11 mouse cellular contexts compared by ENCODE assay signal in the genomic region with DNA sequence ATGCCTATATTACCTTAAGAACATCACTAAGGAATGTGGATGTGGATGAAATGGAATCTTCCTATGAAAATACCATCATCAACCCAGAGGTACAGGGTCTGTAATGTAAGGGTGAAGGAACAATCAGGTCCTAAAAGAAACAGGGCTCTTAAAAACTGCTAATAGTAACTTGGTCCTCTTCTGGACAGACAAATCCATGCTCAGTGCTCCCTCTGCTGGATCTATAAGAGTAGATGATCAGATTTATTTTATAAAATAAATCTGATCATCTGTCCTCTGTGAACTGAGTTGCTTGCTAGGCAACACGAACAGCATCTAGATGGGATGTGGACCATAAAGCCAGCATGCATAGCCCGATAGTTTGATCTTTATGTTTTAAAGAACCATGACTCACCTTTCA.
DNase-seq lines count a peak whose midpoint lies in the region; ATAC-seq and TF ChIP-seq lines count a peak whose summit lies in the region.
"Had no signal": no experiment of that assay in that cellular context is flagged by ENCODE, and none has a peak within 500 bp of the region (broad histone marks: within the 10 kb centered on the region; RNA-seq: fewer than 3 reads in every experiment).

No protein-coding gene starts in this region.

- WGBS in forebrain, embryonic 15.5 days, result 78% methylated on average over 2 of the region's 2 CpGs
- WGBS in forebrain, embryonic 13.5 days, result 68% methylated on average over 2 of the region's 2 CpGs

- H3K4me1 ChIP-seq in forebrain, embryonic 15.5 days, result no peaks in the 10 kb centered on the region
- no peaks in the 10 kb centered on the region for H3K4me1 ChIP-seq in forebrain, embryonic 13.5 days
- H3K4me1 ChIP-seq in MEL (ENCODE audit: control insufficient read depth in 1 of 2, insufficient read depth in 2 of 2, low read length in 2 of 2), result no peaks in the 10 kb centered on the region
- H3K4me1 ChIP-seq: embryonic facial prominence, embryonic 13.5 days had no signal

- no peaks in the 10 kb centered on the region for H3K9me3 ChIP-seq in forebrain, embryonic 15.5 days
- H3K9me3 ChIP-seq in forebrain, embryonic 13.5 days (replicated peaks), result no peaks in the 10 kb centered on the region
- no peaks in the 10 kb centered on the region for H3K9me3 ChIP-seq in MEL (replicated peaks; ENCODE audit: insufficient read depth, low read length)
- H3K9me3 ChIP-seq: embryonic facial prominence, embryonic 13.5 days had no signal

- TF ChIP-seq CTCF in MEL (IDR thresholded peaks at IDR 0.05 in 2 of 3, conservative IDR thresholded peaks at IDR 0.05 in 1 of 3; ENCODE audit: control insufficient read depth in 1 of 3, insufficient read depth in 1 of 3, low read depth in 2 of 3, low read length in 3 of 3, poor library complexity in 1 of 3, severe bottlenecking in 1 of 3), result no peak

- ATAC-seq in forebrain, embryonic 15.5 days (replicated peaks), result 0 out of 2 replicates have a peak, but pooled peaks have one; percentile 38
- ATAC-seq in forebrain, embryonic 13.5 days, result no peak
- no peak for ATAC-seq in inflammation-experienced regulatory T-cells, adult 6 months

- no peak for TF ChIP-seq EP300 in MEL (IDR thresholded peaks at IDR 0.05; ENCODE audit: low read depth in 1 of 2, low read length in 2 of 2)

- TF ChIP-seq POLR2A in MEL (IDR thresholded peaks at IDR 0.05; ENCODE audit: control insufficient read depth in 1 of 2, insufficient read depth in 1 of 2, low read depth in 1 of 2, low read length in 2 of 2, poor library complexity in 1 of 2), result no peak

- peak; percentile 4 to 20 for DNase-seq in left cerebral cortex, postnatal 14 days (ENCODE audit: low spot score in 2 of 2)
- DNase-seq in left cerebral cortex, postnatal 36 days (ENCODE audit: low spot score in 2 of 2), result no peak
- DNase-seq in MEL (ENCODE audit: low read depth, low spot score), result peak; percentile 2
- DNase-seq in forelimb bud, embryonic 11.5 days (ENCODE audit: low read depth, low spot score), result peak; percentile 3
- no peak for DNase-seq in T-cell, adult 2 months (ENCODE audit: low spot score)
- DNase-seq: cerebellum, adult 11 months; lung, postnatal 14 days had no signal

- no peak overlapping the region for H3K4me3 ChIP-seq in forebrain, embryonic 15.5 days
- H3K4me3 ChIP-seq in forebrain, embryonic 13.5 days, result no peak overlapping the region
- no peak overlapping the region for H3K4me3 ChIP-seq in MEL (ENCODE audit: control insufficient read depth in 1 of 2, insufficient read depth in 1 of 2, low read depth in 2 of 2, low read length in 2 of 2)
- H3K4me3 ChIP-seq: embryonic facial prominence, embryonic 13.5 days had no signal

- H3K36me3 ChIP-seq in forebrain, embryonic 15.5 days, result no peaks in the 10 kb centered on the region
- no peaks in the 10 kb centered on the region for H3K36me3 ChIP-seq in forebrain, embryonic 13.5 days (ENCODE audit: poor library complexity, severe bottlenecking)
- no peaks in the 10 kb centered on the region for H3K36me3 ChIP-seq in MEL (ENCODE audit: control insufficient read depth in 1 of 2, insufficient read depth in 2 of 2, low read length in 2 of 2)
- H3K36me3 ChIP-seq: embryonic facial prominence, embryonic 13.5 days had no signal

- TF ChIP-seq RAD21 in MEL (IDR thresholded peaks at IDR 0.05; ENCODE audit: low read depth, low read length), result no peak; the same call in 1 of the 2 replicates

- no peak overlapping the region for H3K9ac ChIP-seq in forebrain, embryonic 15.5 days (replicated peaks)
- no peak overlapping the region for H3K9ac ChIP-seq in forebrain, embryonic 13.5 days
- no peak overlapping the region for H3K9ac ChIP-seq in MEL (ENCODE audit: control insufficient read depth, low read depth, low read length, poor library complexity, severe bottlenecking)
- H3K9ac ChIP-seq: embryonic facial prominence, embryonic 13.5 days had no signal

- H3K79me2 ChIP-seq in MEL (ENCODE audit: control insufficient read depth, insufficient read depth, low read length, poor library complexity), result no peaks in the 10 kb centered on the region

- no peak overlapping the region for H3K4me2 ChIP-seq in forebrain, embryonic 15.5 days (replicated peaks)
- no peak overlapping the region for H3K4me2 ChIP-seq in forebrain, embryonic 13.5 days
- H3K4me2 ChIP-seq: embryonic facial prominence, embryonic 13.5 days had no signal

- H3K27me3 ChIP-seq in forebrain, embryonic 15.5 days, result no peaks in the 10 kb centered on the region
- H3K27me3 ChIP-seq in forebrain, embryonic 13.5 days, result no peaks in the 10 kb centered on the region
- no peaks in the 10 kb centered on the region for H3K27me3 ChIP-seq in MEL (ENCODE audit: control insufficient read depth in 1 of 2, insufficient read depth in 2 of 2, low read length in 2 of 2)
- H3K27me3 ChIP-seq: embryonic facial prominence, embryonic 13.5 days had no signal

- no peak overlapping the region for H3K27ac ChIP-seq in forebrain, embryonic 15.5 days (replicated peaks)
- H3K27ac ChIP-seq in forebrain, embryonic 13.5 days, result no peak overlapping the region
- no peak overlapping the region for H3K27ac ChIP-seq in MEL (ENCODE audit: control insufficient read depth, low read depth, low read length)
- H3K27ac ChIP-seq: embryonic facial prominence, embryonic 13.5 days had no signal

- intact Hi-C loops in left cerebral cortex, postnatal 14 days (cut with DNase I), result loop anchor here (2.0 to 5.0 kb wide), 2 partner anchors 187 to 227 kb away; a partner anchor contains a TSS
- intact Hi-C loops in left cerebral cortex, postnatal 36 days (cut with DNase I), result loop anchor here (5.0 to 10.0 kb wide), 2 partner anchors 182 to 225 kb away; no protein-coding TSS in a partner anchor

TF ChIP-seq in MEL, 35 proteins besides CTCF, POLR2A, EP300 and RAD21:
- TF ChIP-seq GATA1 (IDR thresholded peaks at IDR 0.05; ENCODE audit: low read depth, low read length) (no peak), ETS1 (IDR thresholded peaks at IDR 0.05; ENCODE audit: low read depth, low read length) (no peak), HCFC1 (IDR thresholded peaks at IDR 0.05; ENCODE audit: low read depth, low read length) (no peak)

Comparison
In these comparisons a context has a peak if more than half of its experiments do, and no peak if none do; other contexts are left out.
1. DNase-seq: peak in left cerebral cortex, postnatal 14 days (2 of 2), MEL (single experiment) and forelimb bud, embryonic 11.5 days (single experiment); none in left cerebral cortex, postnatal 36 days (0 of 2) and T-cell, adult 2 months (single experiment).